Mouse (Mus musculus) megakaryocyte, adult 5-6 weeks (primary cell): ENCODE data around the gene Gna11. TPM values are rescaled to one million over a fixed set of nuclear protein-coding genes. Genes with fewer than 3 reads are reported as not detected.
A peak's percentile ranks its signal among the peaks of the same experiment; 100 is the strongest.

Experiments
- ATAC-seq: 2 replicates; pipeline ENCODE4 v1.8.0; 2016; ENCODE audit warnings: mild to moderate bottlenecking, inconsistent platforms; ENCODE audit not compliant: poor library complexity, severe bottlenecking
- total RNA-seq, 2 experiments: library from RNA; stranded (forward) in 1 of 2; stranded (reverse) in 1 of 2; fragments of 153-499, 151-499 nt in 1 of 2; fragments of 221-1000, 200-1000 nt in 1 of 2; gene quantifications; 2 replicates each; pipeline versions ENCODE4 v1.2.3 to v1.2.4; 2015 to 2017

The Gna11 gene
- total RNA-seq, 2 experiments from 2014 or later: 7.1 to 7.8 TPM

GRCm38 (mm10) chr10:81544296-81545160 lies 462 bp downstream of the Gna11 start:
- no peak; the same call in 1 of the 2 replicates for ATAC-seq

- ATAC-seq: no peak
Measured at GRCm38 (mm10) chr10:81543633-81544032, 1.4 kb downstream of the Gna11 start.

- no peak for ATAC-seq
Measured at GRCm38 (mm10) chr10:81542727-81543460, 2.1 kb downstream of the Gna11 start.

- no peak for ATAC-seq
Measured at GRCm38 (mm10) chr10:81541803-81542202, 3.2 kb downstream of the Gna11 start.

- ATAC-seq: no peak
Measured at GRCm38 (mm10) chr10:81541363-81541762, 3.6 kb downstream of the Gna11 start.

GRCm38 (mm10) chr10:81538321-81539048 lies 6.5 kb downstream of the Gna11 start:
- ATAC-seq: peak; percentile 28

- ATAC-seq: no peak
Measured at GRCm38 (mm10) chr10:81537429-81537828, 7.6 kb downstream of the Gna11 start.

- ATAC-seq: peak; percentile 49; the same call in 1 of the 2 replicates
Measured at GRCm38 (mm10) chr10:81536734-81537133, 8.3 kb downstream of the Gna11 start.

GRCm38 (mm10) chr10:81534826-81535225 lies 10.2 kb downstream of the Gna11 start:
- ATAC-seq: no peak

- peak; percentile 66 for ATAC-seq
Measured at GRCm38 (mm10) chr10:81526779-81527178, 18.2 kb downstream of the Gna11 start.

GRCm38 (mm10) chr10:81525017-81525694 lies 19.8 kb downstream of the Gna11 start:
- peak; percentile 22 for ATAC-seq

GRCm38 (mm10) chr10:81524051-81524605 lies 20.9 kb downstream of the Gna11 start, which contains the start of gene Gna15:
Gene Gna15, minus strand, starts transcription at chr10:81524225.
- peak; percentile 69 for ATAC-seq

- 0 out of 2 replicates have a peak, but pooled peaks have one; percentile 13 for ATAC-seq
Measured at GRCm38 (mm10) chr10:81523570-81523969, 21.4 kb downstream of the Gna11 start.

- ATAC-seq: no peak
Measured at GRCm38 (mm10) chr10:81523142-81523541, 21.8 kb downstream of the Gna11 start.

- ATAC-seq: peak; percentile 22
Measured at GRCm38 (mm10) chr10:81519978-81520365, 25.0 kb downstream of the Gna11 start.

- peak; percentile 41 for ATAC-seq
Measured at GRCm38 (mm10) chr10:81519227-81519977, 25.6 kb downstream of the Gna11 start.

GRCm38 (mm10) chr10:81518546-81518945 lies 26.4 kb downstream of the Gna11 start:
- peak; percentile 42 for ATAC-seq

GRCm38 (mm10) chr10:81517227-81517626 lies 27.8 kb downstream of the Gna11 start:
- peak; percentile 64 for ATAC-seq

GRCm38 (mm10) chr10:81513798-81514197 lies 31.2 kb downstream of the Gna11 start:
- no peak for ATAC-seq
